In the genomic region with DNA sequence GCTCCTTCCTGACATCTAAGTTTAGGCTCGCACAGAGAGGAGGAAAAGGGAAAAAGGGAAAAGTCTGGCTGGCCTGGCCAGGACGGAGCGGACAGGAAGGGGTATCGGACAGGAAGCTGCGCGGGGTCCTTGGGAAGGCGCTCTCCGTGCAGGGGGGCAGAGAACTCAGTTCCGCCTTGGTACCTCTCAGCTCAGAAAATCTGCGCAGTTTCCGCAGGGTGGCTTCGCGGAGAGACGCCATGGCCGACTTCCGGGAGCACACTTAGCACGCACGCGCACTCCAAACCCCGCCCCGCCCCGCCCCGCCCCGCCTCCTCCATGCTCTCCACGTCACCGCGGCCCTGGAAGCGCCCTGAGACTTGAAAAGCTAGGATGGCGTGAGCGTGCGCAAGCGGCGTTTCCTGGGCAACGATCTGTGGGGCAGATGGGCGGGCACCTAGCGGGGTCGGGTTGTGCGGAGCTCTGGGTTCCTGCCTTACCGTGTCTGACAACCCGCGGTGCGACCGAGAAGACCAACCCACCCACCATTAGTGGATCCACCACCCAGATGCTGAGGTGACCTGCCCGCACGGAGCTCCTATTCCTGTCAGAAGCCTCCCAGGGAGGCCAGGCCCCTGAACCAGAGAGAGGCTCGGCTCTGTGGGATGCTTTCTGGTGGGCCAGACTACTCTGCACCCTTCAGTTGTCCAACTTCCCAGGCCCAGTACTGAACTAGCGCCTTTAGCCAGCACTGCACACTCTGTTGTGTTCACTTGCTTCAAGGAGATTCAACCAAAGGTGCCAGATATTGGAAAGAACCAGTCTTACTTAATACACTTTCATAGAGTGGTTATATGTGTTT, we compare ENCODE assay signal across 8 mouse cellular contexts. TPM values are rescaled to one million over a fixed set of nuclear protein-coding genes. Genes with fewer than 3 reads are reported as not detected.
DNase-seq lines count a peak whose midpoint lies in the region; ATAC-seq and TF ChIP-seq lines count a peak whose summit lies in the region.

A gene (minus strand): TSS at position 288 of the 841 bp plus-strand sequence.
A gene (plus strand): TSS at position 319 of the 841 bp plus-strand sequence.

- peak within 1 kb of the TSS; percentile 78 for H3K4me3 ChIP-seq in G1E (ENCODE audit: low read depth, low read length)
- peak within 1 kb of the TSS; percentile 53 for H3K4me3 ChIP-seq in forebrain, embryonic 16.5 days (replicated peaks; ENCODE audit: low read length)
- H3K4me3 ChIP-seq in layer of hippocampus, adult 2 months = peak within 1 kb of the TSS; percentile 69
- peak within 1 kb of the TSS; percentile 65 for H3K4me3 ChIP-seq in lung, embryonic 14.5 days (ENCODE audit: low read depth, low read length)
- H3K4me3 ChIP-seq in olfactory bulb, adult 2 months (ENCODE audit: insufficient read depth, low read depth, low read length) = peak within 1 kb of the TSS; percentile 93
- H3K4me3 ChIP-seq in thymus, adult 2 months (ENCODE audit: control insufficient read depth, insufficient read depth, low read length) = peak within 1 kb of the TSS; percentile 73

- WGBS in forebrain, embryonic 16.5 days = under 1% methylated on average over 44 of the region's 47 CpGs
- WGBS in lung, embryonic 14.5 days = under 1% methylated on average over 47 of the region's 47 CpGs
- WGBS in olfactory bulb, adult 2 months = under 1% methylated on average over 47 of the region's 47 CpGs
- 2% methylated on average over 47 of the region's 47 CpGs for WGBS in thymus, adult 2 months

- H3K9ac ChIP-seq in forebrain, embryonic 16.5 days (replicated peaks; ENCODE audit: low read depth, low read length) = peak within 1 kb of the TSS; percentile 52
- peak within 1 kb of the TSS; percentile 71 for H3K9ac ChIP-seq in lung, embryonic 14.5 days

- H3K27me3 ChIP-seq in G1E (ENCODE audit: insufficient read depth, low read length) = no peaks in the 10 kb centered on the region
- no peaks in the 10 kb centered on the region for H3K27me3 ChIP-seq in forebrain, embryonic 16.5 days (replicated peaks; ENCODE audit: control insufficient read depth, insufficient read depth, low read length)
- no peaks in the 10 kb centered on the region for H3K27me3 ChIP-seq in lung, embryonic 14.5 days (ENCODE audit: insufficient read depth, low read length)
- no peaks in the 10 kb centered on the region for H3K27me3 ChIP-seq in thymus, adult 2 months (ENCODE audit: control insufficient read depth, insufficient read depth, low read length)

- no peaks in the 10 kb centered on the region for H3K9me3 ChIP-seq in G1E (replicated peaks)
- H3K9me3 ChIP-seq in forebrain, embryonic 16.5 days (ENCODE audit: control insufficient read depth, low read length) = no peaks in the 10 kb centered on the region
- no peaks in the 10 kb centered on the region for H3K9me3 ChIP-seq in lung, embryonic 14.5 days (ENCODE audit: low read depth, low read length)

- peak within 1 kb of the TSS; percentile 55 for H3K4me2 ChIP-seq in forebrain, embryonic 16.5 days (ENCODE audit: low read length)
- peak within 1 kb of the TSS; percentile 74 for H3K4me2 ChIP-seq in lung, embryonic 14.5 days

- peak within 1 kb of the TSS; percentile 68 for H3K27ac ChIP-seq in forebrain, embryonic 16.5 days (ENCODE audit: low read length)
- H3K27ac ChIP-seq in layer of hippocampus, adult 2 months = peak within 1 kb of the TSS; percentile 97
- peak within 1 kb of the TSS; percentile 83 for H3K27ac ChIP-seq in lung, embryonic 14.5 days (ENCODE audit: low read depth)
- H3K27ac ChIP-seq in olfactory bulb, adult 2 months (ENCODE audit: insufficient read depth, low read depth, low read length) = peak within 1 kb of the TSS; percentile 98
- H3K27ac ChIP-seq in thymus, adult 2 months (ENCODE audit: control insufficient read depth, insufficient read depth, low read length) = peak within 1 kb of the TSS; percentile 48

- TF ChIP-seq CTCF in G1E (IDR thresholded peaks at IDR 0.05; ENCODE audit: low read depth, low read length) = no peak
- TF ChIP-seq CTCF in layer of hippocampus, adult 2 months (conservative IDR thresholded peaks at IDR 0.05) = peak; percentile 29; the same call in 1 of the 2 replicates
- TF ChIP-seq CTCF in lung, embryonic 14.5 days (IDR thresholded peaks at IDR 0.05; ENCODE audit: low read depth) = 0 out of 2 replicates have a peak, but pooled peaks have one; percentile 7
- TF ChIP-seq CTCF in olfactory bulb, adult 2 months (IDR thresholded peaks at IDR 0.05; ENCODE audit: insufficient read depth, low read depth, low read length) = no peak
- TF ChIP-seq CTCF in thymus, adult 2 months (IDR thresholded peaks at IDR 0.05; ENCODE audit: borderline replicate concordance, control insufficient read depth, extremely low read depth, insufficient read depth, low read length, poor library complexity) = no peak

- peaks cover 12% of the 10 kb centered on the region for H3K4me1 ChIP-seq in G1E (ENCODE audit: insufficient read depth, low read depth, low read length)
- peaks cover 4% of the 10 kb centered on the region; the same call in 1 of the 2 replicates for H3K4me1 ChIP-seq in forebrain, embryonic 16.5 days (replicated peaks; ENCODE audit: control insufficient read depth, insufficient read depth, low read length)
- H3K4me1 ChIP-seq in lung, embryonic 14.5 days (ENCODE audit: insufficient read depth) = no peaks in the 10 kb centered on the region; the same call in 1 of the 2 replicates
- peaks cover 3% of the 10 kb centered on the region; the same call in 1 of the 2 replicates for H3K4me1 ChIP-seq in olfactory bulb, adult 2 months (ENCODE audit: control insufficient read depth, insufficient read depth, low read length)
- peaks cover 2% of the 10 kb centered on the region; the same call in 1 of the 2 replicates for H3K4me1 ChIP-seq in thymus, adult 2 months (replicated peaks; ENCODE audit: control insufficient read depth, insufficient read depth, low read length)

- peak; percentile 93 for ATAC-seq in G1E (ENCODE audit: extremely low read depth, insufficient number of reproducible peaks, low FRiP score, poor library complexity, severe bottlenecking)
- peak; percentile 99 for ATAC-seq in forebrain, embryonic 16.5 days
- peak; percentile 99 for ATAC-seq in lung, embryonic 14.5 days (ENCODE audit: insufficient read depth)

- intact Hi-C loops in heart, postnatal 36 days (cut with DNase I) = loop anchor here (2.0 to 5.0 kb wide), 2 partner anchors 35 to 496 kb away; a partner anchor contains a TSS

- peak; percentile 80 for DNase-seq in G1E (ENCODE audit: low spot score)
- DNase-seq in cerebellum, adult 18-20 months = peak; percentile 88 to 93
- DNase-seq in heart, postnatal 36 days = peak; percentile 84 to 87
- peak; percentile 91 to 92 for DNase-seq in layer of hippocampus, adult 2 months (ENCODE audit: low spot score in 2 of 2)
- DNase-seq in lung, embryonic 14.5 days = peak; percentile 96
- peak; percentile 75 for DNase-seq in thymus, adult 2 months

- peaks cover 4% of the 10 kb centered on the region for H3K36me3 ChIP-seq in G1E (replicated peaks)
- H3K36me3 ChIP-seq in forebrain, embryonic 16.5 days (ENCODE audit: control insufficient read depth, insufficient read depth) = no peaks in the 10 kb centered on the region
- no peaks in the 10 kb centered on the region for H3K36me3 ChIP-seq in lung, embryonic 14.5 days (ENCODE audit: insufficient read depth)
- no peaks in the 10 kb centered on the region for H3K36me3 ChIP-seq in thymus, adult 2 months (ENCODE audit: control insufficient read depth, insufficient read depth, low read length)

- peak; percentile 64; the same call in 1 of the 2 replicates for TF ChIP-seq POLR2A in olfactory bulb, adult 2 months (IDR thresholded peaks at IDR 0.05; ENCODE audit: insufficient read depth, low read depth, low read length)
- peak; percentile 55 for TF ChIP-seq POLR2A in thymus, adult 2 months (IDR thresholded peaks at IDR 0.05; ENCODE audit: control insufficient read depth, extremely low read depth, insufficient read depth, low read length, poor library complexity)

RNA-seq across cellular contexts. Expression of the first gene that starts in this region (rescaled TPM):
- total RNA-seq in G1E (2014; fragmentation: Nextera tagmentation) = 35.7 and 38.1 TPM in 2 replicates
- total RNA-seq in G1E (2017) = 44.3 and 47.9 TPM in 2 replicates
- polyA plus RNA-seq in G1E (2012) = 0.88 and 1.5 TPM in 2 replicates
- 25.6 and 28.5 TPM in 2 replicates for polyA plus RNA-seq in forebrain, embryonic 16.5 days (2015; fragmentation: Nextera tagmentation; extraction: Ambion mirVana)
- total RNA-seq in heart, postnatal 36 days (2021) = 10 to 100 TPM; 11.7 TPM
- total RNA-seq in layer of hippocampus, adult 2 months (2021) = 10 to 100 TPM; 29.1 to 29.3 TPM
- polyA plus RNA-seq in lung, embryonic 14.5 days (2014; fragmentation: Nextera tagmentation; extraction: Ambion mirVana) = 12.7 and 15.9 TPM in 2 replicates
- polyA plus RNA-seq in olfactory bulb, adult 2 months (2012; ENCODE audit: insufficient read depth, insufficient read length, low replicate concordance, missing spikeins) = not detected in 2 replicates
- polyA plus RNA-seq in thymus, adult 2 months (2012; rRNA removed) = 10.9 and 14.5 TPM in 2 replicates

RNA-seq across cellular contexts. Expression of the second gene that starts in this region (rescaled TPM):
- total RNA-seq in G1E (2014; fragmentation: Nextera tagmentation) (2.0 and 5.0 TPM in 2 replicates), G1E (2017) (1.6 and 1.9 TPM in 2 replicates)
- polyA plus RNA-seq in G1E (2012) = 0.17 and 0.24 TPM in 2 replicates
- polyA plus RNA-seq in forebrain, embryonic 16.5 days (2015; fragmentation: Nextera tagmentation; extraction: Ambion mirVana) = 0.71 and 1.0 TPM in 2 replicates
- total RNA-seq in heart, postnatal 36 days (2021) = under 1 TPM; 0.28 to 0.43 TPM
- under 1 TPM; 0.39 to 0.49 TPM for total RNA-seq in layer of hippocampus, adult 2 months (2021)
- 0.67 and 0.70 TPM in 2 replicates for polyA plus RNA-seq in lung, embryonic 14.5 days (2014; fragmentation: Nextera tagmentation; extraction: Ambion mirVana)
- polyA plus RNA-seq in olfactory bulb, adult 2 months (2012; ENCODE audit: insufficient read depth, insufficient read length, low replicate concordance, missing spikeins) = not detected in 2 replicates
- polyA plus RNA-seq in thymus, adult 2 months (2012; rRNA removed) = 0.14 and 0.18 TPM in 2 replicates

Comparison
In these comparisons a context has a peak if more than half of its experiments do, and no peak if none do; other contexts are left out.
1. Peak in every context shown above with its lines: DNase-seq, ATAC-seq, H3K4me3 ChIP-seq and H3K27ac ChIP-seq.
2. CTCF ChIP-seq: peak in layer of hippocampus, adult 2 months (single experiment) and lung, embryonic 14.5 days (single experiment); none in G1E (single experiment), olfactory bulb, adult 2 months (single experiment) and thymus, adult 2 months (single experiment).
3. H3K27ac ChIP-seq: peak in every context shown above with its lines; median percentile 98 in olfactory bulb, adult 2 months; 97 in layer of hippocampus, adult 2 months; 83 in lung, embryonic 14.5 days; 68 in forebrain, embryonic 16.5 days; 48 in thymus, adult 2 months.